Mouse (Mus musculus) brain, embryonic 14.5 days (tissue): ENCODE results near the gene Baz2a.

Source experiments
- CTCF ChIP-seq: fragments of 200-500 bp; IDR thresholded peaks from 2 replicates; pipeline ENCODE4 v1.5.1; 2012; ENCODE audit warnings: inconsistent platforms, mild to moderate bottlenecking, moderate library complexity, borderline replicate concordance; ENCODE audit not compliant: insufficient read depth, insufficient read length; ENCODE audit errors: extremely low read depth
- POLR2A ChIP-seq: fragments of 200-500 bp; IDR thresholded peaks from 2 replicates; pipeline ENCODE4 v1.6.1; 2012; ENCODE audit warnings: mild to moderate bottlenecking, inconsistent platforms, borderline replicate concordance; ENCODE audit not compliant: poor library complexity, insufficient read depth, insufficient read length, severe bottlenecking; ENCODE audit errors: extremely low read depth

DNA sequence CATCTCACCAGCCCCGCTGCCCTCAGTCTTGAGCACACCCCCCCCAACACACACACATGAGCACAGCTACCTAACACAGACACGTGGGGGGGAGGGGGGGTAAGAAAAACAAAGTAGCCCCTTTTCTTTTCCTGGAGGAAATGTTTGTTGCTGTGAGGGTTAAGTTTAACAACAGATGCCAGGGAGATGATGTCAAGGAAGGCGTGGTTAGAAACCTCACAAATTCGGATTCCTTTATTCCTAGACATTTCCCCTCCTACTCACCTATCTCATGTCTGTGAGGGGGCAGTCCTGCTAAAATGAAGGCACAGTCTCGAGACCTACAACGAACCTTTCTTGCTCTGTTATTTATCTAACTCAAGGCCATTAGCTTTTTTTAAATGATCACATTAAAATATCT, 75.7 kb downstream of the Baz2a start:
- no peak for TF ChIP-seq CTCF
- no peak for TF ChIP-seq POLR2A
